In the genomic region with DNA sequence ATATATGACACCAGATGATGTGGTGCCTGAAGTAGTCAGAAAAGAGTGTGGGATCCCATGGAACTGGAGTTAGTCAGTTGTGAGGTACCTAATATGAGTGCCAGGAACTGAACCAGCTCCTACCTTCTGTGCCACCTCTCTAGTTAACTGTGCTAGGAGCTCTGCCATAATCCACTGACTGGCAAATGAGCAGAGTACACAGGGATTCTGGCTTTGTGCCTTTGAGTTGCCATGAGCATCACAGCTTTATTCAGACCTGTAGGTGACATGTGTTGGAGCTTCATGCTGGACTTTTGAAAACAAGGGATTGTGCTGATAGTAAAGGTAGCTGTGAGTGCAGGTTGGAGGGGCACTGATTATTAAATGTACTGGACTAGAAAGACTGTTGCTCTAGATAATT, we compare ENCODE assay signal across 24 mouse cellular contexts.
"Had no signal": no experiment of that assay in that cellular context is flagged by ENCODE, and none has a peak within 500 bp of the region (broad histone marks: within the 10 kb centered on the region; RNA-seq: fewer than 3 reads in every experiment).

No protein-coding gene starts in this region.

- H3K9me3 ChIP-seq: limb, embryonic 12.5 days; limb, embryonic 15.5 days; liver, embryonic 15.5 days; lung, embryonic 15.5 days; megakaryocyte, embryonic 14.5 days; neural tube, embryonic 12.5 days; neural tube, embryonic 15.5 days had no signal

- H3K9ac ChIP-seq: limb, embryonic 12.5 days; limb, embryonic 15.5 days; liver, embryonic 15.5 days; lung, embryonic 15.5 days; neural tube, embryonic 12.5 days; neural tube, embryonic 15.5 days had no signal

- DNase-seq: kidney, postnatal 25 days; layer of hippocampus, adult 9-11 months; lung, adult 18-20 months; lung, postnatal 10 days; lung, postnatal 36 days; midbrain, embryonic 14.5 days; right cerebral cortex, adult 18-20 months; right cerebral cortex, postnatal 14 days; right cerebral cortex, postnatal 4 days; thymus, adult 2 months; thymus, postnatal 14 days; thymus, postnatal 4 days had no signal

- H3K27me3 ChIP-seq: limb, embryonic 12.5 days; limb, embryonic 15.5 days; liver, embryonic 15.5 days; lung, embryonic 15.5 days; megakaryocyte, embryonic 14.5 days; neural tube, embryonic 12.5 days; neural tube, embryonic 15.5 days had no signal

- H3K4me2 ChIP-seq: limb, embryonic 12.5 days; limb, embryonic 15.5 days; liver, embryonic 11.5 days; liver, embryonic 15.5 days; lung, embryonic 15.5 days; midbrain, embryonic 11.5 days; neural tube, embryonic 12.5 days; neural tube, embryonic 15.5 days had no signal

- H3K27ac ChIP-seq: kidney, postnatal 0 days; layer of hippocampus, adult 2 months; limb, embryonic 12.5 days; limb, embryonic 15.5 days; liver, embryonic 15.5 days; lung, embryonic 15.5 days; neural tube, embryonic 12.5 days; neural tube, embryonic 15.5 days; stomach, postnatal 0 days had no signal

- H3K36me3 ChIP-seq: limb, embryonic 12.5 days; limb, embryonic 15.5 days; liver, embryonic 15.5 days; lung, embryonic 15.5 days; neural tube, embryonic 12.5 days had no signal

- H3K4me1 ChIP-seq: limb, embryonic 12.5 days; limb, embryonic 15.5 days; liver, embryonic 15.5 days; lung, embryonic 15.5 days; megakaryocyte, embryonic 14.5 days; neural tube, embryonic 12.5 days had no signal

- H3K4me3 ChIP-seq: layer of hippocampus, adult 2 months; limb, embryonic 12.5 days; limb, embryonic 15.5 days; liver, embryonic 15.5 days; lung, embryonic 15.5 days; megakaryocyte, embryonic 14.5 days; neural tube, embryonic 12.5 days; neural tube, embryonic 15.5 days had no signal
